Mouse (Mus musculus) gastrocnemius, postnatal 10 days (tissue): ENCODE results near the gene Mrc2. TPM values are rescaled to one million over a fixed set of nuclear protein-coding genes. Genes with fewer than 3 reads are reported as not detected.

Experiments
- DNase-seq: peaks from one replicate; pipeline ENCODE4 v3.0.0; 2021; ENCODE audit warnings: mixed read lengths
- total RNA-seq, 2 experiments: library from RNA; stranded (reverse); gene quantifications; 2 replicates each; pipeline ENCODE4 v1.2.3; 2021

The Mrc2 gene
- total RNA-seq, 2 experiments from 2014 or later = 42.2 to 70.8 TPM

DNA sequence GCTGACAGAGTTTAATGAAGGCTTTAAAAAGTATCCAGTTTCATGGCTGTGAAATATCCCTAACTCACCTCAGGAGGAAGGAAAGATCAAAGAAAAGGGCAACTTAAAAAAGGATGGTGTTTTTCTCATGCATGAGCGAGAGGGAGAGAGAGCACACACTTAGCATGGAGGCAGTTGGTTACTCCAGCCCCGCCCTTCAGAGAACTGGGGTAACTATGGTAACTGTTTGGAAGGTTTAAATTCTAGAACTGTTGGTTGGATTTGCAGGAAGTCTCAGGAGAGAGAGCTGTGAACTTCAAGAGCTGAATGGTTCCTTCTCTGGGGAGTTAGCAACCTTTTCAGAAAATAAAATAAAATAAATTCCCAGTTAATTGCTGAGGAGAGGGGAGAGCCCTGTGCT is 96.2 kb downstream of the Mrc2 start:
- DNase-seq = no peak

DNA sequence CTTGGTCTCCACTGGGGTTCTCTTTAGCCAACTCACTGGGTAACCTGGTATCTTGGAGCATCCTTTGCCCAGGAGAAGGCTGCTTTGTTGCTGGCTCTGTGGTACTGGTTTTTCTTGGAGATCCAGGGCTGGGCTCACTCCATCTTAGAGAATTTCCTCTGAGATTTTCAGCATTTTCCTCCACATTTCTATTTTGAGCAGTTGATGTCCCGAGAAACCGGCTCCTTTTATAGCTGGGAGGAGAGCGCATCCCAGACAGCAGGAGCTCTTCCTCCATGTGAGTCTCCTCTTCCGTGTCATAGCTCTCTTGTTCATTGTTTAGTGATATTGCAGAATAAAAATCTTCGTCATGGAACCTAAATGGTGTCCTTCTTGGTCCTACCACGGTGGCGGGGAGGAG is 97.8 kb downstream of the Mrc2 start:
- DNase-seq = no peak

Other genes with a start within 250 kb of the Mrc2 start
- not detected for gene Efcab3, start 229.1 kb upstream of the Mrc2 start, total RNA-seq
- gene Mettl2, start 166.2 kb upstream of the Mrc2 start, total RNA-seq = 10 to 100 TPM; 11.7 to 12.6 TPM
- not detected for gene Gm10842, start 145.8 kb upstream of the Mrc2 start, total RNA-seq
- gene Tlk2, start 113.8 kb upstream of the Mrc2 start, total RNA-seq = 10 to 100 TPM; 39.6 to 48.6 TPM
- gene March10, start 164.1 kb downstream of the Mrc2 start, total RNA-seq = not detected